Mouse (Mus musculus): ENCODE results near the gene Chn2. TPM values are rescaled to one million over a fixed set of nuclear protein-coding genes. Genes with fewer than 3 reads are reported as not detected.

Gene Chn2
- polyA plus RNA-seq, 1 experiment from 2014 or later = 4.3 TPM

GRCm38 (mm10) chr6:54042142-54042541, 2.8 kb downstream of the Chn2 start:
- Histone ChIP-seq H3K4me1 (replicated peaks) (peaks cover 12% of the 10 kb centered on the region; the same call in 1 of the 2 replicates), H3K9me3 (replicated peaks) (no peaks in the 10 kb centered on the region), H3K36me3 (replicated peaks) (no peaks in the 10 kb centered on the region), H3K4me2 (no peak overlapping the region), H3K27ac (replicated peaks) (no peak overlapping the region), H3K9ac (no peak overlapping the region), H3K4me3 (replicated peaks) (no peak overlapping the region), H3K27me3 (peaks cover 45% of the 10 kb centered on the region)
- no peak for ATAC-seq (ENCODE audit: insufficient read depth)
- WGBS (ENCODE audit: insufficient replicate concordance) = 74% methylated on average over 1 of the region's 1 CpGs

- no peaks in the 10 kb centered on the region for H3K9me3 ChIP-seq (replicated peaks)
- no peaks in the 10 kb centered on the region for H3K36me3 ChIP-seq (replicated peaks)
- no peak for ATAC-seq (ENCODE audit: insufficient read depth)
- H3K4me2 ChIP-seq = no peak overlapping the region
- peaks cover 12% of the 10 kb centered on the region; the same call in 1 of the 2 replicates for H3K4me1 ChIP-seq (replicated peaks)
- no peak overlapping the region for H3K9ac ChIP-seq
- 78% methylated on average over 5 of the region's 5 CpGs for WGBS (ENCODE audit: insufficient replicate concordance)
- peaks cover 38% of the 10 kb centered on the region for H3K27me3 ChIP-seq
- no peak overlapping the region for H3K4me3 ChIP-seq (replicated peaks)
- H3K27ac ChIP-seq (replicated peaks) = no peak overlapping the region
Observed at GRCm38 (mm10) chr6:54043536-54043935, 4.2 kb downstream of the Chn2 start.

GRCm38 (mm10) chr6:54045748-54046721, 6.7 kb downstream of the Chn2 start:
- Histone ChIP-seq H3K4me3 (replicated peaks) (no peak overlapping the region), H3K9ac (no peak overlapping the region), H3K4me1 (replicated peaks) (peaks cover 8% of the 10 kb centered on the region; the same call in 1 of the 2 replicates), H3K4me2 (no peak overlapping the region), H3K9me3 (replicated peaks) (no peaks in the 10 kb centered on the region), H3K27me3 (peaks cover 14% of the 10 kb centered on the region), H3K36me3 (replicated peaks) (no peaks in the 10 kb centered on the region), H3K27ac (replicated peaks) (no peak overlapping the region)
- 57% methylated on average over 8 of the region's 8 CpGs for WGBS (ENCODE audit: insufficient replicate concordance)
- ATAC-seq (ENCODE audit: insufficient read depth) = no peak

GRCm38 (mm10) chr6:54046884-54047747, 7.8 kb downstream of the Chn2 start:
- H3K4me1 ChIP-seq (replicated peaks) = peaks cover 11% of the 10 kb centered on the region; the same call in 1 of the 2 replicates
- H3K9me3 ChIP-seq (replicated peaks) = no peaks in the 10 kb centered on the region
- ATAC-seq (ENCODE audit: insufficient read depth) = peak; percentile 82
- H3K4me3 ChIP-seq (replicated peaks) = no peak overlapping the region
- no peak overlapping the region; the same call in 1 of the 2 replicates for H3K27ac ChIP-seq (replicated peaks)
- peaks cover 5% of the 10 kb centered on the region; the same call in 1 of the 2 replicates for H3K27me3 ChIP-seq
- 64% methylated on average over 11 of the region's 11 CpGs for WGBS (ENCODE audit: insufficient replicate concordance)
- H3K9ac ChIP-seq = no peak overlapping the region
- H3K36me3 ChIP-seq (replicated peaks) = no peaks in the 10 kb centered on the region
- no peak overlapping the region for H3K4me2 ChIP-seq

GRCm38 (mm10) chr6:54048768-54049167, 9.4 kb downstream of the Chn2 start:
- no peak overlapping the region for H3K4me3 ChIP-seq (replicated peaks)
- no peak overlapping the region for H3K4me2 ChIP-seq
- WGBS (ENCODE audit: insufficient replicate concordance) = 66% methylated on average over 6 of the region's 6 CpGs
- no peaks in the 10 kb centered on the region for H3K27me3 ChIP-seq
- H3K9ac ChIP-seq = no peak overlapping the region
- H3K9me3 ChIP-seq (replicated peaks) = no peaks in the 10 kb centered on the region
- ATAC-seq (ENCODE audit: insufficient read depth) = no peak
- H3K4me1 ChIP-seq (replicated peaks) = peaks cover 11% of the 10 kb centered on the region; the same call in 1 of the 2 replicates
- H3K27ac ChIP-seq (replicated peaks) = no peak overlapping the region
- no peaks in the 10 kb centered on the region for H3K36me3 ChIP-seq (replicated peaks)

- 57% methylated on average over 7 of the region's 7 CpGs for whole genome bisulfite sequencing (ENCODE audit: insufficient replicate concordance)
- Histone ChIP-seq H3K36me3 (replicated peaks) (no peaks in the 10 kb centered on the region), H3K4me3 (replicated peaks) (no peak overlapping the region), H3K9ac (no peak overlapping the region), H3K27me3 (no peaks in the 10 kb centered on the region), H3K4me2 (no peak overlapping the region), H3K27ac (replicated peaks) (no peak overlapping the region), H3K9me3 (replicated peaks) (no peaks in the 10 kb centered on the region), H3K4me1 (replicated peaks) (peaks cover 9% of the 10 kb centered on the region; the same call in 1 of the 2 replicates)
- no peak for ATAC-seq (ENCODE audit: insufficient read depth)
Observed at GRCm38 (mm10) chr6:54051173-54051572, 11.8 kb downstream of the Chn2 start.

- H3K27ac ChIP-seq (replicated peaks) = no peak overlapping the region
- H3K36me3 ChIP-seq (replicated peaks) = no peaks in the 10 kb centered on the region
- WGBS (ENCODE audit: insufficient replicate concordance) = 68% methylated on average over 7 of the region's 7 CpGs
- no peak for ATAC-seq (ENCODE audit: insufficient read depth)
- H3K9ac ChIP-seq = no peak overlapping the region
- no peak overlapping the region for H3K4me2 ChIP-seq
- H3K27me3 ChIP-seq = no peaks in the 10 kb centered on the region
- H3K9me3 ChIP-seq (replicated peaks) = no peaks in the 10 kb centered on the region
- H3K4me3 ChIP-seq (replicated peaks) = no peak overlapping the region
- H3K4me1 ChIP-seq (replicated peaks) = 0 out of 2 replicates have a peak, but pooled peaks cover 2% of the 10 kb centered on the region
Observed at GRCm38 (mm10) chr6:54052124-54052523, 12.8 kb downstream of the Chn2 start.

GRCm38 (mm10) chr6:54052666-54053065, 13.3 kb downstream of the Chn2 start:
- H3K27ac ChIP-seq (replicated peaks) = no peak overlapping the region
- no peak for ATAC-seq (ENCODE audit: insufficient read depth)
- no peaks in the 10 kb centered on the region for H3K36me3 ChIP-seq (replicated peaks)
- H3K9me3 ChIP-seq (replicated peaks) = no peaks in the 10 kb centered on the region
- 0 out of 2 replicates have a peak, but pooled peaks cover 2% of the 10 kb centered on the region for H3K4me1 ChIP-seq (replicated peaks)
- H3K27me3 ChIP-seq = no peaks in the 10 kb centered on the region
- H3K4me3 ChIP-seq (replicated peaks) = no peak overlapping the region
- WGBS (ENCODE audit: insufficient replicate concordance) = 52% methylated on average over 1 of the region's 1 CpGs
- H3K4me2 ChIP-seq = no peak overlapping the region
- no peak overlapping the region for H3K9ac ChIP-seq

GRCm38 (mm10) chr6:54053316-54053715, 14.0 kb downstream of the Chn2 start:
- Histone ChIP-seq H3K36me3 (replicated peaks) (no peaks in the 10 kb centered on the region), H3K9ac (no peak overlapping the region), H3K27ac (replicated peaks) (no peak overlapping the region), H3K9me3 (replicated peaks) (no peaks in the 10 kb centered on the region), H3K4me1 (replicated peaks) (0 out of 2 replicates have a peak, but pooled peaks cover 2% of the 10 kb centered on the region), H3K4me2 (no peak overlapping the region), H3K4me3 (replicated peaks) (no peak overlapping the region), H3K27me3 (no peaks in the 10 kb centered on the region)
- WGBS (ENCODE audit: insufficient replicate concordance) = 73% methylated on average over 3 of the region's 3 CpGs
- ATAC-seq (ENCODE audit: insufficient read depth) = no peak

GRCm38 (mm10) chr6:54055387-54055786, 16.0 kb downstream of the Chn2 start:
- H3K9me3 ChIP-seq (replicated peaks) = no peaks in the 10 kb centered on the region
- H3K36me3 ChIP-seq (replicated peaks) = no peaks in the 10 kb centered on the region
- ATAC-seq (ENCODE audit: insufficient read depth) = no peak
- H3K4me3 ChIP-seq (replicated peaks) = no peak overlapping the region
- no peaks in the 10 kb centered on the region for H3K27me3 ChIP-seq
- H3K4me1 ChIP-seq (replicated peaks) = 0 out of 2 replicates have a peak, but pooled peaks cover 2% of the 10 kb centered on the region
- H3K4me2 ChIP-seq = no peak overlapping the region
- no peak overlapping the region for H3K27ac ChIP-seq (replicated peaks)
- H3K9ac ChIP-seq = no peak overlapping the region
- 61% methylated on average over 5 of the region's 5 CpGs for WGBS (ENCODE audit: insufficient replicate concordance)

Measured in liver, embryonic 15.5 days (tissue).